Comparison of ENCODE assay signal across 9 mouse cellular contexts in genomic region chr10:110952937-110953451, GRCm38 (mm10). TPM values are rescaled to one million over a fixed set of nuclear protein-coding genes. Genes with fewer than 3 reads are reported as not detected.
DNase-seq lines count a peak whose midpoint lies in the region; ATAC-seq lines count a peak whose summit lies in the region.
"Had no signal": no experiment of that assay in that cellular context is flagged by ENCODE, and none has a peak within 500 bp of the region (broad histone marks: within the 10 kb centered on the region; RNA-seq: fewer than 3 reads in every experiment).

No protein-coding gene starts in this region.

- no peaks in the 10 kb centered on the region for H3K27me3 ChIP-seq in forebrain, embryonic 15.5 days
- H3K27me3 ChIP-seq in forebrain, embryonic 10.5 days (ENCODE audit: poor library complexity, severe bottlenecking), result no peaks in the 10 kb centered on the region
- H3K27me3 ChIP-seq in stomach, embryonic 14.5 days (ENCODE audit: control insufficient read depth, insufficient read depth, low read length), result no peaks in the 10 kb centered on the region

- H3K4me1 ChIP-seq in forebrain, embryonic 15.5 days, result no peaks in the 10 kb centered on the region
- no peaks in the 10 kb centered on the region for H3K4me1 ChIP-seq in forebrain, embryonic 10.5 days
- H3K4me1 ChIP-seq in stomach, embryonic 14.5 days (ENCODE audit: control insufficient read depth, insufficient read depth, low read length), result no peaks in the 10 kb centered on the region; the same call in 1 of the 2 replicates

- intact Hi-C loops in left cerebral cortex, postnatal 14 days (cut with DNase I), result no loop called here

- DNase-seq in forebrain, embryonic 10.5 days (ENCODE audit: extremely low spot score, low spot score), result no peak
- peak; percentile 90 for DNase-seq in MN1 (ENCODE audit: low spot score)
- DNase-seq in fat pad, adult 2 months (ENCODE audit: extremely low read depth, low read depth, low spot score), result peak; percentile 54
- DNase-seq in heart, postnatal 4 days, result peak; percentile 84
- DNase-seq in left cerebral cortex, postnatal 14 days (ENCODE audit: low spot score in 2 of 2), result peak; percentile 41 to 47
- DNase-seq in yolk sac, embryonic 10.5 days (ENCODE audit: low spot score), result no peak

- no peak overlapping the region for H3K4me2 ChIP-seq in forebrain, embryonic 15.5 days (replicated peaks)
- H3K4me2 ChIP-seq in stomach, embryonic 14.5 days (replicated peaks; ENCODE audit: low read depth, low read length), result no peak overlapping the region

- no peak overlapping the region for H3K9ac ChIP-seq in forebrain, embryonic 15.5 days (replicated peaks)
- H3K9ac ChIP-seq in stomach, embryonic 14.5 days (replicated peaks; ENCODE audit: low read depth, low read length), result no peak overlapping the region
- H3K9ac ChIP-seq: liver, embryonic 14.5 days had no signal

- peaks cover 35% of the 10 kb centered on the region for H3K36me3 ChIP-seq in forebrain, embryonic 15.5 days
- H3K36me3 ChIP-seq in forebrain, embryonic 10.5 days (replicated peaks), result peaks cover 74% of the 10 kb centered on the region
- peaks cover 9% of the 10 kb centered on the region for H3K36me3 ChIP-seq in stomach, embryonic 14.5 days (ENCODE audit: control insufficient read depth, insufficient read depth, low read length)

- ATAC-seq in forebrain, embryonic 15.5 days (replicated peaks), result peak; percentile 61; the same call in 1 of the 2 replicates
- peak; percentile 86; the same call in 1 of the 2 replicates for ATAC-seq in stomach, embryonic 14.5 days (ENCODE audit: insufficient number of reproducible peaks, insufficient read depth, low FRiP score, low read depth)

- H3K4me3 ChIP-seq in forebrain, embryonic 15.5 days, result no peak overlapping the region
- H3K4me3 ChIP-seq in forebrain, embryonic 10.5 days, result no peak overlapping the region
- H3K4me3 ChIP-seq in stomach, embryonic 14.5 days (ENCODE audit: low read depth, low read length), result no peak overlapping the region

- 0 out of 2 replicates have a peak overlapping the region, but pooled peaks have one; percentile 17 for H3K27ac ChIP-seq in forebrain, embryonic 15.5 days (replicated peaks)
- no peak overlapping the region for H3K27ac ChIP-seq in forebrain, embryonic 10.5 days
- peak overlapping the region; percentile 34; the same call in 1 of the 2 replicates for H3K27ac ChIP-seq in stomach, embryonic 14.5 days (ENCODE audit: low read length)
- H3K27ac ChIP-seq: liver, embryonic 14.5 days had no signal

- 65% methylated on average over 9 of the region's 9 CpGs for WGBS in forebrain, embryonic 15.5 days
- WGBS in forebrain, embryonic 10.5 days, result 92% methylated on average over 9 of the region's 9 CpGs
- 43% methylated on average over 9 of the region's 9 CpGs for WGBS in stomach, embryonic 14.5 days

- H3K9me3 ChIP-seq in forebrain, embryonic 15.5 days, result no peaks in the 10 kb centered on the region
- H3K9me3 ChIP-seq in forebrain, embryonic 10.5 days, result no peaks in the 10 kb centered on the region
- no peaks in the 10 kb centered on the region for H3K9me3 ChIP-seq in stomach, embryonic 14.5 days (ENCODE audit: control insufficient read depth, low read depth, low read length)

RNA-seq across cellular contexts. Expression of gene Csrp2, which starts 33.4 kb away (rescaled TPM):
- polyA plus RNA-seq in forebrain, embryonic 15.5 days (2015; fragmentation: Nextera tagmentation; extraction: Ambion mirVana), result 195 and 203 TPM in 2 replicates
- polyA plus RNA-seq in forebrain, embryonic 10.5 days (2016; fragmentation: Nextera tagmentation; extraction: Ambion mirVana), result 197 and 204 TPM in 2 replicates
- 100 to 1,000 TPM; 267 to 274 TPM for total RNA-seq in heart, postnatal 4 days (2021)
- 10 to 100 TPM; 26.3 to 30.3 TPM for total RNA-seq in left cerebral cortex, postnatal 14 days (2021)
- polyA plus RNA-seq in stomach, embryonic 14.5 days (2014; fragmentation: Nextera tagmentation; extraction: Ambion mirVana), result 192 and 199 TPM in 2 replicates

RNA-seq across cellular contexts. Expression of gene Zdhhc17, which starts 56.9 kb away (rescaled TPM):
- 52.0 and 55.5 TPM in 2 replicates for polyA plus RNA-seq in forebrain, embryonic 15.5 days (2015; fragmentation: Nextera tagmentation; extraction: Ambion mirVana)
- polyA plus RNA-seq in forebrain, embryonic 10.5 days (2016; fragmentation: Nextera tagmentation; extraction: Ambion mirVana), result 26.7 and 27.9 TPM in 2 replicates
- total RNA-seq in heart, postnatal 4 days (2021), result 10 to 100 TPM; 24.9 to 25.8 TPM
- 10 to 100 TPM; 87.8 to 89.5 TPM for total RNA-seq in left cerebral cortex, postnatal 14 days (2021)
- 32.4 and 34.2 TPM in 2 replicates for polyA plus RNA-seq in stomach, embryonic 14.5 days (2014; fragmentation: Nextera tagmentation; extraction: Ambion mirVana)

Comparison
In these comparisons a context has a peak if more than half of its experiments do, and no peak if none do; other contexts are left out.
1. DNase-seq: peak in MN1 (single experiment), fat pad, adult 2 months (single experiment), heart, postnatal 4 days (single experiment) and left cerebral cortex, postnatal 14 days (2 of 2); none in forebrain, embryonic 10.5 days (single experiment) and yolk sac, embryonic 10.5 days (single experiment).